In genomic region chr3:140012522-140012921, GRCm38 (mm10) we compare ENCODE assay signal across 32 mouse cellular contexts.
"Had no signal": no experiment of that assay in that cellular context is flagged by ENCODE, and none has a peak within 500 bp of the region (broad histone marks: within the 10 kb centered on the region; RNA-seq: fewer than 3 reads in every experiment).

No protein-coding gene starts in this region.

- H3K4me1 ChIP-seq: limb, embryonic 10.5 days; limb, embryonic 12.5 days; limb, embryonic 13.5 days; limb, embryonic 15.5 days; liver, embryonic 12.5 days; liver, embryonic 13.5 days; liver, embryonic 15.5 days; lung, embryonic 15.5 days; megakaryocyte, embryonic 14.5 days; midbrain, embryonic 10.5 days; midbrain, embryonic 12.5 days; midbrain, embryonic 13.5 days; midbrain, embryonic 15.5 days; neural tube, embryonic 12.5 days had no signal

- H3K4me2 ChIP-seq: limb, embryonic 12.5 days; limb, embryonic 13.5 days; limb, embryonic 15.5 days; liver, embryonic 11.5 days; liver, embryonic 12.5 days; liver, embryonic 13.5 days; liver, embryonic 15.5 days; lung, embryonic 14.5 days; lung, embryonic 15.5 days; midbrain, embryonic 11.5 days; midbrain, embryonic 12.5 days; midbrain, embryonic 13.5 days; midbrain, embryonic 15.5 days; neural tube, embryonic 12.5 days had no signal

- H3K27me3 ChIP-seq: limb, embryonic 12.5 days; limb, embryonic 13.5 days; limb, embryonic 15.5 days; liver, embryonic 12.5 days; liver, embryonic 13.5 days; liver, embryonic 15.5 days; lung, embryonic 15.5 days; megakaryocyte, embryonic 14.5 days; midbrain, embryonic 12.5 days; midbrain, embryonic 13.5 days; midbrain, embryonic 15.5 days; neural tube, embryonic 12.5 days had no signal

- H3K9me3 ChIP-seq: limb, embryonic 10.5 days; limb, embryonic 12.5 days; limb, embryonic 13.5 days; limb, embryonic 15.5 days; liver, embryonic 12.5 days; liver, embryonic 13.5 days; liver, embryonic 15.5 days; lung, embryonic 15.5 days; megakaryocyte, embryonic 14.5 days; midbrain, embryonic 10.5 days; midbrain, embryonic 12.5 days; midbrain, embryonic 13.5 days; midbrain, embryonic 15.5 days; neural tube, embryonic 12.5 days had no signal

- H3K27ac ChIP-seq: limb, embryonic 10.5 days; limb, embryonic 12.5 days; limb, embryonic 13.5 days; limb, embryonic 15.5 days; liver, embryonic 12.5 days; liver, embryonic 13.5 days; liver, embryonic 14.5 days; liver, embryonic 15.5 days; lung, embryonic 15.5 days; macrophage; midbrain, embryonic 10.5 days; midbrain, embryonic 12.5 days; midbrain, embryonic 13.5 days; midbrain, embryonic 15.5 days; neural tube, embryonic 12.5 days had no signal

- H3K9ac ChIP-seq: limb, embryonic 12.5 days; limb, embryonic 13.5 days; limb, embryonic 15.5 days; liver, embryonic 12.5 days; liver, embryonic 13.5 days; liver, embryonic 14.5 days; liver, embryonic 15.5 days; liver, postnatal 0 days; lung, embryonic 14.5 days; lung, embryonic 15.5 days; midbrain, embryonic 12.5 days; midbrain, embryonic 13.5 days; midbrain, embryonic 15.5 days; neural tube, embryonic 12.5 days had no signal

- H3K4me3 ChIP-seq: limb, embryonic 10.5 days; limb, embryonic 12.5 days; limb, embryonic 13.5 days; limb, embryonic 15.5 days; liver, embryonic 12.5 days; liver, embryonic 13.5 days; liver, embryonic 15.5 days; lung, embryonic 15.5 days; megakaryocyte, embryonic 14.5 days; midbrain, embryonic 10.5 days; midbrain, embryonic 12.5 days; midbrain, embryonic 13.5 days; midbrain, embryonic 15.5 days; myocyte; neural tube, embryonic 12.5 days had no signal

- DNase-seq: left cerebral cortex, postnatal 4 days; liver; liver, embryonic 13.5 days; liver, postnatal 0 days; lung, adult 18-20 months; lung, adult 2 months; lung, embryonic 14.5 days; lung, postnatal 10 days; lung, postnatal 14 days; lung, postnatal 36 days; lung, postnatal 4 days; midbrain, embryonic 14.5 days had no signal

- H3K36me3 ChIP-seq: limb, embryonic 10.5 days; limb, embryonic 12.5 days; limb, embryonic 13.5 days; limb, embryonic 15.5 days; liver, embryonic 12.5 days; liver, embryonic 13.5 days; liver, embryonic 15.5 days; lung, embryonic 15.5 days; midbrain, embryonic 10.5 days; midbrain, embryonic 12.5 days; midbrain, embryonic 13.5 days; midbrain, embryonic 15.5 days; neural tube, embryonic 12.5 days had no signal

- ATAC-seq: liver, embryonic 12.5 days; liver, postnatal 0 days; lung, postnatal 0 days; midbrain, embryonic 13.5 days; midbrain, embryonic 15.5 days; midbrain, embryonic 16.5 days had no signal
